Mouse (Mus musculus): ENCODE data around the gene Clpb.

Clpb gene

DNA sequence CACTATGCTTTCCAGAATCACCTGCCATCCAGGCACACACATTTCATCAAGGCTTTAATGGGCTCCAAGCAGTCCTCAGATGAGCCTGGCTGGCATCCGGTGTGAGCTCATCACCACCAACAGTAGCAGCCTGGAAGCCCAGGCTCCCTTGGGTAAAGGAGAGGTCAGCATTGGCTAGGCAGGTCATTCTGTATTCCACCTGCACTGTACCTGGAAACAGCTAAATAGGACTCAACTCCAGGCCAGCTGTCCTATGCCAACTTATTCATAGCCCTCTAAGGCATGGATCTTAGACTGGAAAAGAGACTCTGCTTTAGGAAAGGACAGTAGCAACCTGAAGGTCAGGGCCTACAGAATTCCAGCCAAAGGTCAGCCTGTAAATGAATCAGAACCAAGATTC lies 68.7 kb downstream of the Clpb start:
- no peak for DNase-seq

- no peak for DNase-seq
These were observed 69.6 kb downstream of the Clpb start for GRCm38 (mm10) chr7:101733042-101733441.

DNA sequence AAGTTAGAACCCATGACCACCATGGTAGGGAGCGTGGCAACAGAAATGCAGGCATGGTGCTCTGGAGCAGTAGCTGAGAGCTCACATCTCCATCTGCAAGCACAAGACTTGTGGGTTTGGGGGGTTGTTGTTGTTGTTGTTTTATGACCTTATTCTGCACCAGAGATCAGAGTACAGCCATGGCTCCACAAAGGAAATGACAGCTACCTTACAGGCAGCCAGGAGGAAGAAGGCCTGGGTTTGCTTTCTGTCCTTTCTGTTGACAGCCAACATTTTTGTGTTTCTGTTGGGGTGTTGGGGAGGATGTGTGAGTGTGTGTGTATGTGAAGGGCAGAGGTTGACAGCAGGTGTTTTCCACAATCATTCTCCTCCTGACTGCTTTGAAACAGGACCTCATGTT lies 71.9 kb downstream of the Clpb start:
- peak; percentile 34 for DNase-seq

GRCm38 (mm10) chr7:101737735-101738134 lies 74.3 kb downstream of the Clpb start:
- no peak for DNase-seq

- no peak for DNase-seq
These were observed 76.2 kb downstream of the Clpb start for GRCm38 (mm10) chr7:101739602-101740001.

- DNase-seq, result no peak
These were observed 80.1 kb downstream of the Clpb start for GRCm38 (mm10) chr7:101743487-101743886.

- no peak for DNase-seq
These were observed 83.3 kb downstream of the Clpb start for GRCm38 (mm10) chr7:101746559-101747334.

GRCm38 (mm10) chr7:101750268-101750667 lies 86.8 kb downstream of the Clpb start:
- DNase-seq, result no peak

- no peak for DNase-seq
These were observed 88.9 kb downstream of the Clpb start for GRCm38 (mm10) chr7:101752346-101752745.

DNA sequence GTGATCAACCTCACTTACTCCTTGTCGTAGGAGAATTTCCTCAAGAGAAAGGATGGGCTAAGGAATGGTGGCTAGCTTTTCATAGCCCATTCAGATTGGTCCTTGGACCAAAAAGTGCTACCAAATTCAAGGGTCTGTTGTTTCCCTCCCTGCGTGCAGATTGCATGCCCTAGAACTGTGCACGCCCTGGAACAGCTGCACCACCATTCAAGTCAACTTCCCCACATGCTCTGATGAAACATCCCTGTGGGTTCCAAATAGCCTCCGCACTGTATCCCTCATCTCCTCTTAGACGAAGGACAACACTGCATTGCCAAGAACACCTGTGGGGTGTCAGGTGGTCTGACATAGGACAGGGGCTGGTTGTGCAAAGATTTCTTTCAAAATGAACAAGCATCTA lies 90.1 kb downstream of the Clpb start:
- DNase-seq, result no peak

DNA sequence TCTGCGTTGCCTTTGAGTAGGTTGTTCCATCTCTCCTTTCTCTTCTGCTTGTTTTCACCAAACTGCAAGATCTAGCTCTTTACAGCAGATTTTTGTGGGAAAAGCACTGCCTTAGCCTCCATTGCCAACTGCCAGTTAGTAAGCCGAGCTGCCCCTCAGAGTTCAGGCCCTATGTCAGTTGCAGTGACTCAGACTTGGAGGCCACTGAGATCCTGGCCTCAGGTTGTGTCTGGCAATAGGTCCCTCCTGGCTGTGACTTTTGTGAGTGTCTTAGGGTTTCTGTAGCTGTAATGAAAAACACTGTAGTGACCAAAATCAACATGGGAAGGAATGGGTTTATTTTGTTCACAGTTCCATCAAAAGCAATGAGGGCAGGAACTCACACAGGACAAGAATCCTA lies 91.0 kb downstream of the Clpb start:
- no peak for DNase-seq

GRCm38 (mm10) chr7:101755301-101755700 lies 91.9 kb downstream of the Clpb start:
- no peak for DNase-seq

DNA sequence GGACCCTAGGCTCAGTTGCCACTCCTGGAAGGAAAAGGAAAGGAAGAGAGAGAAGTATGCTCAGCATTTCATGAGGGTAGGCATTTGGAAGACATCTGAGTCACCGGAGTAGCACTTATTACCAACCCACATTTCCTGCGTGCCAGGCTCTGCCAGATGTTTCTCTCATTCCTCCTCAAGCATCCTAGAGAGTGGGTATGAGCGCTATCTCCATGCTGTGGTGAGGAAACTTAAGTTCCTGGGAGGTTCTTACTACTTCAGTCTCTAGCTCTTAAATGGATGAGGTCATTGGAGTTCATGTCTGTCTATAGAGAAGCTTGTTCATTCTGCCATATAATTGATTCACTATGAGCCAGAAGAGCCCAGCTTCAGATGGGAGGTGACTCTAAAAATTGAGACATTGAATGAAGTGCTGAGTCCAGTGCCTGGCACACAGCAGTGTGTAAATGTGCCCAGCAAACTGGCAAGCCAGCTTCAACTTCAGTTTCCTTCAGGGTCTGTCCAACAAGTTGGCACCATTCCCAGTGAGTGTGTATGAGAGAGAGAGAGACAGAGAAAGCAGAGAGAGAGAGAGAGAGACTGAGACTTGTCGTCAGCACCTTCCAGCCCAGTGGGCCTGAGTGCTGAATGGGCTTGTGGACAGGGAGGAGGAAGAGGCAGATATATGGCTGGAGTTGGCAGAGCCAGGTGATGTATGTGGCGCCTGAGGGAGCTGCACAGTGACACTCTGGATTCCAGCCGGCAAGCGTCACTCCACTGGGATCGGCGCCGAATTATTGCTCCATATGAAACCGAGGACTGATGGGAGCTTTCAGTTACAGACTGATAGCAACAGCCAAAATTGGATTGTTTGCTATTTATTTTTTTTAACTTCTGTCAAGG lies 98.7 kb downstream of the Clpb start:
- no peak for DNase-seq

GRCm38 (mm10) chr7:101767335-101767907 lies 104.0 kb downstream of the Clpb start:
- DNase-seq, result no peak

DNA sequence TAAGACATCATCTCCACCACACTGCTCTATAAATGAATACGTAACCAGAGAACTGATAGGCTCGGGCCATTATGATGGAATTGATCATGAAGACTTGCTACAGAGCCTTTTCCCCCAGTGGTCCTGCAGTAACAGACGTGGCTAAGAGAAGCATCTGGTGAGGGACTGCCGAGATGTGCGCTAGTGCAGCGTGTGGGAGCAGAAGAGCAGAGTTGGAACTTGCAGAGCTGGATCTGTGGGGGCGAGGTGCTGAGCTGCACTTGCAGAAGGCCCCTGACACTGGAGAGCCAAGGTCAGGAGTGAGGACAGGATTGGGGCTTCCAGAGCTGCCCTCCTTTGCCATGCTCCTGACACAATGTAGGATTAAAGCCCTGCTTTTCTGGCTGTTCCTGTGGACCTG lies 106.6 kb downstream of the Clpb start:
- DNase-seq, result no peak

DNA sequence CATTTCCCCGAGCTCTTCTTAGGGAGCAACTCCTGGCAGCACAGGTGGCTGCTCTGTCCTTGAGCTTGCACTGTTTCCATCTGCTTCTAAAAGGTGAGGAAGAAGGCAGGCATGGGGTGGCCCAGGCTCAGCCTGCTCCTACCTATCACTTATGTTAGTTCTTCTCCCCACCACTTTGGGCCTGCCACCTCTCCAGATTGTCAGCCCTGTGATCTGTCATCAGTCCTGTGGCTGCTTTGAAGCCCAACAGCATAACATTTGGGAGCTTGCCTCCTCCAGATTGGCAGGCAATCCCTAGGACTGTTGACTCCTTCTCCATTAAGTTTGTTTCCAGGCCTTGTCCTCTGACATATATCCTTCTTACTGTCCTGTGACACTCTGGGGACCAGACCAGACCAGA lies 108.2 kb downstream of the Clpb start:
- DNase-seq, result no peak

DNA sequence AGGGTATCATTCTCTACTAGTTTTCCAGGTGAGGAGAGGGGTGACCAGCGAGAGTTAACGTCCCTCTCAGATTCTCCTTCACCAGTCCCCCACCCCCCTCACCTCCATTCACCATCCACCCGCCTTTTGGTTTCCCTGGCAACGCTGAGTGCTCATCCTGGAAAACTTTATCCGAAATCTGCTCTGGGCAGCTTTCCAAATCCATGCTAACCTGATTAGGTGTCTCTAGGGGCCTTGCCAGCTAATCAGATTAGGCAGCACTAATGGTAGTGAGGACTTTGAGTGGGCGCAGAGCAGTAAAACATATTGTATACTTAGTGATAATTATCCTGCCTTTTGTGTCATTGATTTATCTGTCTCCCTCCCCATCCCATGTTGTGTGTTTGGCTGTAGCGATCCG lies 109.3 kb downstream of the Clpb start:
- no peak for DNase-seq

- DNase-seq, result no peak
These were observed 113.6 kb downstream of the Clpb start for GRCm38 (mm10) chr7:101777053-101777452.

GRCm38 (mm10) chr7:101817861-101818401 lies 154.5 kb downstream of the Clpb start, which contains the start of gene Phox2a:
Phox2a (plus strand) TSS chr7:101818313.
- DNase-seq, result no peak

GRCm38 (mm10) chr7:101820295-101821030 lies 157.0 kb downstream of the Clpb start:
- peak; percentile 13 for DNase-seq

- DNase-seq, result peak; percentile 37
These were observed 158.4 kb downstream of the Clpb start for GRCm38 (mm10) chr7:101821571-101822501.
